Mouse (Mus musculus) MEL (cell line): ENCODE data around the gene Rab35. TPM values are rescaled to one million over a fixed set of nuclear protein-coding genes. Genes with fewer than 3 reads are reported as not detected.

Experiments used
- DNase-seq: peaks from one replicate; pipeline ENCODE4 v3.0.0; 2011; ENCODE audit warnings: low read depth, low spot score
- H3K27ac ChIP-seq: 2 replicates; pipeline ENCODE4 v1.5.1; 2012; ENCODE audit warnings: low read depth, mild to moderate bottlenecking, control low read depth, low read length, moderate library complexity; ENCODE audit not compliant: control insufficient read depth
- H3K27me3 ChIP-seq, 2 experiments: fragments of 150-350 bp in 1 of 2; sonication (generic) in 1 of 2; 2 replicates each; pipeline ENCODE4 v1.6.1; 2012; ENCODE audit warnings: low read length in 2 of 2, mild to moderate bottlenecking in 2 of 2, improper control_type of control experiment in 1 of 2, moderate library complexity in 1 of 2; ENCODE audit not compliant: insufficient read depth in 2 of 2, control insufficient read depth in 1 of 2
- H3K36me3 ChIP-seq, 2 experiments: 2 replicates each; pipeline ENCODE4 v1.6.1; 2012 to 2014; ENCODE audit warnings: low read length in 2 of 2, improper control_type of control experiment in 1 of 2, inconsistent platforms in 1 of 2, mild to moderate bottlenecking in 1 of 2; ENCODE audit not compliant: insufficient read depth in 2 of 2, control insufficient read depth in 1 of 2
- H3K4me1 ChIP-seq, 2 experiments: fragments of 150-350 bp in 1 of 2; sonication (generic) in 1 of 2; 2 replicates each; pipeline ENCODE4 v1.6.1; 2012; ENCODE audit warnings: low read length in 2 of 2, improper control_type of control experiment in 1 of 2, mild to moderate bottlenecking in 1 of 2; ENCODE audit not compliant: insufficient read depth in 2 of 2, control insufficient read depth in 1 of 2
- H3K4me3 ChIP-seq, 2 experiments: fragments of 150-350 bp in 1 of 2; sonication (generic) in 1 of 2; 2 replicates each; pipeline ENCODE4 v1.5.1; 2012; ENCODE audit warnings: low read depth in 2 of 2, low read length in 2 of 2, mild to moderate bottlenecking in 2 of 2, moderate library complexity in 2 of 2, control low read depth in 1 of 2, improper control_type of control experiment in 1 of 2; ENCODE audit not compliant: control insufficient read depth in 1 of 2, insufficient read depth in 1 of 2
- H3K79me2 ChIP-seq: 2 replicates; pipeline ENCODE4 v1.6.1; 2012; ENCODE audit warnings: mild to moderate bottlenecking, low read length, moderate library complexity; ENCODE audit not compliant: control insufficient read depth, poor library complexity, insufficient read depth
- H3K9ac ChIP-seq: 2 replicates; pipeline ENCODE4 v1.6.1; 2012; ENCODE audit warnings: low read depth, mild to moderate bottlenecking, control low read depth, low read length, moderate library complexity; ENCODE audit not compliant: control insufficient read depth, poor library complexity, severe bottlenecking
- H3K9me3 ChIP-seq: fragments of 150-350 bp; sonication (generic); replicated peaks from 2 replicates; pipeline ENCODE4 v1.6.1; 2012; ENCODE audit warnings: mild to moderate bottlenecking, low read length, improper control_type of control experiment, moderate library complexity; ENCODE audit not compliant: insufficient read depth
- BHLHE40 ChIP-seq: IDR thresholded peaks from 2 replicates; pipeline ENCODE4 v1.6.1; 2012; ENCODE audit warnings: low read depth, mild to moderate bottlenecking, inconsistent platforms, low read length, improper control_type of control experiment, borderline replicate concordance
- CHD2 ChIP-seq: IDR thresholded peaks from 2 replicates; pipeline ENCODE4 v1.6.1; 2011; ENCODE audit warnings: low read length, improper control_type of control experiment
- E2F4 ChIP-seq: IDR thresholded peaks from 2 replicates; pipeline ENCODE4 v1.6.1; 2011; ENCODE audit warnings: low read depth, low read length, improper control_type of control experiment, borderline replicate concordance
- ELF1 ChIP-seq: IDR thresholded peaks from 2 replicates; pipeline ENCODE4 v1.6.1; 2014; ENCODE audit warnings: low read depth, mild to moderate bottlenecking, inconsistent platforms, low read length, improper control_type of control experiment, moderate library complexity
- EP300 ChIP-seq, 2 experiments: IDR thresholded peaks; 2 replicates each; pipeline ENCODE4 v1.6.1; 2011; ENCODE audit warnings: improper control_type of control experiment in 2 of 2, low read length in 2 of 2, low read depth in 1 of 2, mild to moderate bottlenecking in 1 of 2
- ETS1 ChIP-seq: IDR thresholded peaks from 2 replicates; pipeline ENCODE4 v1.6.1; 2012; ENCODE audit warnings: low read depth, mild to moderate bottlenecking, inconsistent platforms, low read length, improper control_type of control experiment, moderate library complexity
- GABPA ChIP-seq: IDR thresholded peaks from 2 replicates; pipeline ENCODE4 v1.6.1; 2012; ENCODE audit warnings: low read depth, mild to moderate bottlenecking, inconsistent platforms, low read length, improper control_type of control experiment, moderate library complexity
- GATA1 ChIP-seq: IDR thresholded peaks from 2 replicates; pipeline ENCODE4 v1.6.1; 2011; ENCODE audit warnings: low read depth, low read length, improper control_type of control experiment
- HCFC1 ChIP-seq: IDR thresholded peaks from 2 replicates; pipeline ENCODE4 v1.6.1; 2012; ENCODE audit warnings: low read depth, mild to moderate bottlenecking, inconsistent platforms, low read length, improper control_type of control experiment, moderate library complexity
- MAX ChIP-seq: IDR thresholded peaks from 2 replicates; pipeline ENCODE4 v1.6.1; 2011; ENCODE audit warnings: low read length, improper control_type of control experiment
- MAZ ChIP-seq: IDR thresholded peaks from 2 replicates; pipeline ENCODE4 v1.6.1; 2012; ENCODE audit warnings: low read depth, mild to moderate bottlenecking, inconsistent platforms, low read length, improper control_type of control experiment
- MEF2A ChIP-seq: IDR thresholded peaks from 2 replicates; pipeline ENCODE4 v1.6.1; 2014; ENCODE audit warnings: low read depth, mild to moderate bottlenecking, inconsistent platforms, low read length, improper control_type of control experiment; ENCODE audit not compliant: poor library complexity, insufficient replicate concordance, severe bottlenecking; ENCODE audit errors: extremely low read depth
- MYC ChIP-seq: IDR thresholded peaks from 2 replicates; pipeline ENCODE4 v1.6.1; 2011; ENCODE audit warnings: low read depth, mild to moderate bottlenecking, low read length, improper control_type of control experiment, moderate library complexity
- POLR2A ChIP-seq, 2 experiments: IDR thresholded peaks; 2 replicates each; pipeline ENCODE4 v1.6.1; 2011 to 2012; ENCODE audit warnings: low read length in 2 of 2, mild to moderate bottlenecking in 2 of 2, control low read depth in 1 of 2, improper control_type of control experiment in 1 of 2, low read depth in 1 of 2, moderate library complexity in 1 of 2; ENCODE audit not compliant: control insufficient read depth in 1 of 2, insufficient read depth in 1 of 2, poor library complexity in 1 of 2
- POLR2AphosphoS2 ChIP-seq: IDR thresholded peaks from 2 replicates; pipeline ENCODE4 v1.6.1; 2011; ENCODE audit warnings: low read length, improper control_type of control experiment
- RCOR1 ChIP-seq: IDR thresholded peaks from 2 replicates; pipeline ENCODE4 v1.6.1; 2012; ENCODE audit warnings: low read depth, mild to moderate bottlenecking, inconsistent platforms, low read length, improper control_type of control experiment
- SIN3A ChIP-seq: IDR thresholded peaks from 2 replicates; pipeline ENCODE4 v1.6.1; 2012; ENCODE audit warnings: low read length, improper control_type of control experiment, inconsistent platforms
- TAL1 ChIP-seq: IDR thresholded peaks from 2 replicates; pipeline ENCODE4 v1.6.1; 2012; ENCODE audit warnings: mild to moderate bottlenecking, inconsistent platforms, low read length, moderate library complexity, mixed read lengths
- TCF12 ChIP-seq: IDR thresholded peaks from 2 replicates; pipeline ENCODE4 v1.6.1; 2014; ENCODE audit warnings: low read depth, mild to moderate bottlenecking, inconsistent platforms, low read length, improper control_type of control experiment, moderate library complexity
- UBTF ChIP-seq: IDR thresholded peaks from 2 replicates; pipeline ENCODE4 v1.6.1; 2012; ENCODE audit warnings: low read depth, mild to moderate bottlenecking, inconsistent platforms, low read length, improper control_type of control experiment, moderate library complexity, borderline replicate concordance; ENCODE audit not compliant: insufficient read depth
- USF2 ChIP-seq, 2 experiments: IDR thresholded peaks; 2 replicates each; pipeline ENCODE4 v1.6.1; 2011 to 2012; ENCODE audit warnings: improper control_type of control experiment in 2 of 2, low read length in 2 of 2, borderline replicate concordance in 1 of 2, inconsistent platforms in 1 of 2, low read depth in 1 of 2, mild to moderate bottlenecking in 1 of 2; ENCODE audit not compliant: insufficient read depth in 1 of 2
- ZKSCAN1 ChIP-seq: IDR thresholded peaks from 2 replicates; pipeline ENCODE4 v1.6.1; 2012; ENCODE audit warnings: low read depth, mild to moderate bottlenecking, inconsistent platforms, low read length, improper control_type of control experiment, moderate library complexity
- ZMIZ1 ChIP-seq: IDR thresholded peaks from 2 replicates; pipeline ENCODE4 v1.6.1; 2012; ENCODE audit warnings: low read depth, mild to moderate bottlenecking, inconsistent platforms, low read length, improper control_type of control experiment, moderate library complexity
- polyA plus RNA-seq, 2 experiments: library from polyadenylated mRNA; stranded (reverse) in 1 of 2; unstranded in 1 of 2; fragments of >175 nt in 1 of 2; fragments of >200 nt in 1 of 2; gene quantifications; 2 replicates each; pipeline versions ENCODE4 v1.2.1 to v1.2.4; 2012; ENCODE audit warnings: low replicate concordance in 2 of 2, low read depth in 1 of 2; ENCODE audit not compliant: insufficient read length in 2 of 2, insufficient read depth in 1 of 2, missing spikeins in 1 of 2
- total RNA-seq: library from RNA; depleted of rRNA; stranded (reverse); fragments of 300-350 nt; gene quantifications from 2 replicates; pipeline ENCODE4 v1.2.3, GENCODE M21; 2012

Gene Rab35
- total and polyA plus RNA-seq, 3 experiments, result 66.9 to 113 TPM; not detected in 1

- Histone ChIP-seq H3K79me2 (no peaks in the 10 kb centered on the region), H3K9me3 (no peaks in the 10 kb centered on the region), H3K36me3 (peaks cover 8 to 14% of the 10 kb centered on the region in 2 experiments), H3K4me1 (peaks cover 6 to 12% of the 10 kb centered on the region in 2 experiments; a peak in 3 of 4 replicates), H3K9ac (no peak overlapping the region), H3K27ac (no peak overlapping the region), H3K27me3 (no peaks in the 10 kb centered on the region), H3K4me3 (no peak overlapping the region)
- no peak for TF ChIP-seq POLR2A (IDR thresholded peaks at IDR 0.05; ENCODE audit: control insufficient read depth in 1 of 2, insufficient read depth in 1 of 2, low read depth in 1 of 2, low read length in 2 of 2, poor library complexity in 1 of 2)
- TF ChIP-seq HCFC1, result no peak
- no peak for TF ChIP-seq ZKSCAN1
- TF ChIP-seq ETS1, result no peak
- TF ChIP-seq BHLHE40, result no peak
- no peak for TF ChIP-seq UBTF
- TF ChIP-seq GABPA, result no peak
- no peak for TF ChIP-seq ELF1
- TF ChIP-seq RCOR1, result no peak
- no peak for TF ChIP-seq POLR2AphosphoS2
- TF ChIP-seq MAX, result no peak
- TF ChIP-seq EP300 (IDR thresholded peaks at IDR 0.05; ENCODE audit: low read depth in 1 of 2, low read length in 2 of 2), result no peak
- no peak for TF ChIP-seq SIN3A
- no peak for TF ChIP-seq E2F4
- no peak for TF ChIP-seq CHD2
- TF ChIP-seq MEF2A, result no peak
- TF ChIP-seq GATA1, result no peak
- no peak for TF ChIP-seq ZMIZ1
- no peak for DNase-seq
Measured at GRCm38 (mm10) chr5:115619690-115620089, 12.0 kb upstream of the Rab35 start.

- no peaks in the 10 kb centered on the region for H3K27me3 ChIP-seq
- no peak overlapping the region for H3K4me3 ChIP-seq
- no peaks in the 10 kb centered on the region for H3K79me2 ChIP-seq
- peak; percentile 35 for DNase-seq
- no peak for TF ChIP-seq GATA1
- no peak for TF ChIP-seq TAL1
- TF ChIP-seq MAZ, result no peak
- no peak for TF ChIP-seq MYC
- no peak for TF ChIP-seq EP300 (IDR thresholded peaks at IDR 0.05; ENCODE audit: low read depth in 1 of 2, low read length in 2 of 2)
- no peak for TF ChIP-seq USF2 (IDR thresholded peaks at IDR 0.05; ENCODE audit: borderline replicate concordance in 1 of 2, insufficient read depth in 1 of 2, low read depth in 1 of 2, low read length in 2 of 2)
- TF ChIP-seq TCF12, result no peak
- TF ChIP-seq CHD2, result no peak
- H3K27ac ChIP-seq, result no peak overlapping the region
- no peaks in the 10 kb centered on the region for H3K9me3 ChIP-seq
- peaks cover 1 to 24% of the 10 kb centered on the region in 2 experiments; a peak in 3 of 4 replicates for H3K36me3 ChIP-seq
- peaks cover 14 to 26% of the 10 kb centered on the region in 2 experiments for H3K4me1 ChIP-seq
- H3K9ac ChIP-seq, result no peak overlapping the region
Measured at GRCm38 (mm10) chr5:115622686-115623085, 9.0 kb upstream of the Rab35 start.
